Mouse (Mus musculus): ENCODE measurements around the gene Setd6.

DNA sequence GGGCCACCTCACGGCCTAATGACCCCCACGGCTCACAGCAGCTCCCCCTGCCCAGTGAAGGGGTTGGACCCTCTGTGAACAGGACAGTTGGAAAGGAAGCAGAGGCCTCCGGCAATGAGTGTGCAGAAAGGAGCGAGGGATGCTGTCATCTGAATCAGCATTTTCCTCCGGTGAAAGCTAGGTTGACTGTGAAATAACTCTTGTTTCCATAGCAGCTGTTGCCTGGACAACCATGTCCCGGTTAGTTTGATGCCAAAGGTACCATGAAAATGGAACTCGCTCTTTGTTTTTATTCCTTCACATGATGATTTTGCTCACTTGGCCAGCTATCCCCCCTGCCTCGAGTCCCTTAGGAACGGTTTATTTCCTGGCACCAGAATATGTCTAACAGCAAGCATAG is 15.4 kb upstream of the Setd6 start:
- no peak for TF ChIP-seq POLR2A (IDR thresholded peaks at IDR 0.05; ENCODE audit: borderline replicate concordance, extremely low read depth, insufficient read depth, insufficient read length, poor library complexity, severe bottlenecking)
- TF ChIP-seq CTCF (IDR thresholded peaks at IDR 0.05; ENCODE audit: borderline replicate concordance, extremely low read depth, insufficient read depth, insufficient read length): no peak
